Mouse (Mus musculus): ENCODE results near the gene Vmn1r189.
"Not testable (repeated sequence)": the region's sequence is repeated elsewhere in the genome, so short reads cannot be mapped to it uniquely, and the experiment has no call there.

The Vmn1r189 gene

DNA sequence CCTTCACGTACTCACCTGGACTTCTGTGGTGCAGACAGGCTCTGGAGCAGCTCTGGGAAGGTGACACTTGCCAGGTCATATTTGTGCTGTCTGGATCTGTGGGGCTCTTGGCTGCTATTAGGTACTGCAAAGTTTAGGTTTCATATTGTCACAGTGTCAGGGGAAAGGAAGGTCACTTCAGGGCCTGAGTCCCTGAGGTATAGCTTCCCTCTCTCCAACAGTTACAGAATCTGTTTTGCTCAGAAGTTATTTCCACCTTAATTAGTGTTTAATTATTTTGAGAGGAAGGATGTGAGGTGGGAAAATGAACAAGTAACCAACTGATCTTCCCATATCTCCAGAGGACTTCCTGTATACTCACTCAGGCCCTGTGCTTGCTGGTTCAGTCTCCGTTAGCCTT, at the start of gene Vmn1r189:
Gene Vmn1r189 (minus strand): TSS at position 101 of the 400 bp plus-strand sequence.
- DNase-seq (ENCODE audit: low spot score), result not testable (repeated sequence)

GRCm38 (mm10) chr13:22136495-22137293, 31.1 kb upstream of the Vmn1r189 start:
- not testable (repeated sequence) for DNase-seq (ENCODE audit: low spot score)

DNA sequence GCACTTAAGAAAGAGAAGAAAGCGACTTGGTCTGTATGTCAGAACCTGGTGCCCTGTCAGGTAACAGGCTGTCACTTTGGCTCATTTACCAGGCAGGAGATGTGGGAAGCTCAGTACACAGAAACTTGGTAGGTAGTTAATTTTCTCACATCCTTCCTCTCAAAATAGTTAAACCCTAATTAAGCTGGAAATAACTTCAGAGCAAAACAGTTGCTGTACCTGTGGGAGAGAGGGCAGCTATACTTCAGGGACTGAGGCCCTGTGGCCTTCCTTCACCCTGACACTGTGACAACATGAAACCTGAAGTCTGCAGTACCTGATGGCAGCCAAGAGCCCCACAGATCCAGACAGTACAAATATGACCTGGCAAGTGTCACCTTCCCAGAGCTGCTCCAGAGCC, 21.5 kb downstream of the Vmn1r189 start, which contains the start of gene Vmn1r188:
Gene Vmn1r188 (plus strand): TSS at position 301 of the 400 bp plus-strand sequence.
- DNase-seq (ENCODE audit: low spot score), result not testable (repeated sequence)

DNA sequence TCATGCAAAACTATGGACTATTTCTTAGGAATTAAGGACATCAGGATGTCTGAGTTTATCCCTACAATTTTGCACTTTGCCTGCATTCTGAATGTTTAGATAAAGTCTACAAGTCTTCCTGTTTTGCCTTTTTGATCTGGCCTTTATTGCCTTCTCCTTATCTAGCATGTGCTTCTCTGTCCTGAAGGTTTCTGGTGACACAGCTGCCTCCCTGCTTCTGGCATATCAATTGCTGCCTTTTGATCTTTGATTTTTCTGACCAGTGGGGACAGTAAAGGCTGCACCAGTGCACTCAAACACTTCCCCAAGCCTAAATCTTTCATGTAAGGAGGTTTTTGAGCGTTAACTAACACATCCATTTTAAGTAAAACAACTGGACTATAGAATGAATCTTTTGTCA, 42.2 kb downstream of the Vmn1r189 start:
- no peak for DNase-seq (ENCODE audit: low spot score)

- DNase-seq (ENCODE audit: low spot score), result no peak
These were observed 44.2 kb downstream of the Vmn1r189 start for GRCm38 (mm10) chr13:22061422-22061821.

GRCm38 (mm10) chr13:22053754-22054153, 51.9 kb downstream of the Vmn1r189 start:
- DNase-seq (ENCODE audit: low spot score), result no peak

DNA sequence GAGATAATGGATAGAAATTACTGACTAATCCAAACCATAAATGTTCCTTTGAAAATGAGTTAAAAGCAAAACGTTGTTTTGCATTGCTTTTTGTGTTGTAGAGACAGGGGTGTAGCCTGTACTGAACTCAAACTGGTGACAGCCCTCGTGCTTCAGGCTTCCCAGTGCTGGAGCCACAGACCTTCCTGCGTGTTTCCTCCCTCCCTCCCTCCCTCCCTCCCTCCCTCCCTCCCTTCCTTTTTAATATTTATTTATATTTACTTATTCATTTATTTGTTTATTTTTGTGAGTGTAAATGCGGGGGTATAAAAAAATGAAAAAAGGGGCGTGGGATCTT, 54.1 kb downstream of the Vmn1r189 start:
- no peak for DNase-seq (ENCODE audit: low spot score)

DNA sequence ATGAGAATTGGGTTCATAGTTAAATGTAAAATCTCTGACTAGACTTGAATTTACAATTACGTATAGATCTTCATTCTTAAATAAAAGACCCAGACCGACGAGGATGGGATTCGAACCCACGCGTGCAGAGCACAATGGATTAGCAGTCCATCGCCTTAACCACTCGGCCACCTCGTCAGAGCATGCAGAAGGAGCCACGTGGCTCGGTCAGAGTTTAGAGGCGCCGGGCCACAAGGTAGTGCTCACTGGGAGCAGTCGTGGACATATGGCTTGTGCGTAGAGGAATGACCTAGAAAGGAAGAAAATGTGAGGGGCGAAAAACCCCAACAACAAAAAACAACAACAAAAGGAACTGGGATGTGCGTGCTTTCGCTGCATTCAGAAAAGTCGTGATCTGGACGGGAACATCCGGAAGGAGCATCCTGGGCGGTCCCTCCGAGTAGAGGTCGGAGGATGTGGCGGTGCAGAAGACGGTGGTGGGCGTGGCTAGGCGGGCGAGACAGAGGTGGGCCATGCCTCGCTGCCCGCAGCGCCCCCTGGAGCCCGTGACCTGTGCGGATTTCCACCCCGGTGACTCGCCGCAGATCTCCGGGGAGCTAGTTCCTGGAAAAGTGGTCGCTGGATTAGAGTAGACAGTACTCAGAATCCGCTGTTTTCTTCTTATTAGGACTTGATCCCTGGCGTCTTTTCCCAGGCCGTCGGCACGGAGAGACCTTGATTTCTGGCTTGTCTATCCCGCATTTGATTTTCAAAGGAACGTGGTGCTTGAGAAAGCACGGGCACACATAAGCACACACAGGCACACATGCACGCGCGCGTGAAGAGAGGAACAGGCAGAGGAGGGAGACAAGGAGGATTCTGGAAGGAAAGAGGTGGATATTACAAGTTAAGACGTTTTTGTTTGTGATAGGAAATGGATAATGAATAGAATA, 54.8 kb downstream of the Vmn1r189 start:
- DNase-seq (ENCODE audit: low spot score), result peak; percentile 90

Data from testis, postnatal 14 days (tissue).